ENCODE assay signal across 23 mouse cellular contexts in genomic region chr2:141441896-141442295, GRCm38 (mm10).
"Had no signal": no experiment of that assay in that cellular context is flagged by ENCODE, and none has a peak within 500 bp of the region (broad histone marks: within the 10 kb centered on the region; RNA-seq: fewer than 3 reads in every experiment).

No protein-coding gene starts in this region.

- H3K4me1 ChIP-seq: kidney, embryonic 15.5 days; limb, embryonic 10.5 days; limb, embryonic 13.5 days; liver, embryonic 12.5 days; liver, embryonic 15.5 days; lung, embryonic 15.5 days; megakaryocyte, embryonic 14.5 days; midbrain, embryonic 12.5 days; midbrain, embryonic 15.5 days had no signal

- H3K4me3 ChIP-seq: kidney, embryonic 15.5 days; limb, embryonic 10.5 days; limb, embryonic 13.5 days; liver, embryonic 12.5 days; liver, embryonic 15.5 days; lung, embryonic 15.5 days; megakaryocyte, embryonic 14.5 days; midbrain, embryonic 12.5 days; midbrain, embryonic 15.5 days; myocyte had no signal

- H3K27ac ChIP-seq: kidney, embryonic 15.5 days; limb, embryonic 10.5 days; limb, embryonic 13.5 days; liver, embryonic 12.5 days; liver, embryonic 15.5 days; lung, embryonic 15.5 days; midbrain, embryonic 12.5 days; midbrain, embryonic 15.5 days; stomach, postnatal 0 days had no signal

- DNase-seq: kidney, adult 2 months; kidney, postnatal 14 days; kidney, postnatal 4 days; liver; lung, adult 18-20 months; lung, postnatal 10 days; lung, postnatal 36 days; right cerebral cortex, adult 18-20 months; right cerebral cortex, postnatal 14 days; right cerebral cortex, postnatal 4 days; thymus, adult 2 months; thymus, postnatal 25 days had no signal

- H3K9me3 ChIP-seq: kidney, embryonic 15.5 days; limb, embryonic 10.5 days; limb, embryonic 13.5 days; liver, embryonic 12.5 days; liver, embryonic 15.5 days; lung, embryonic 15.5 days; megakaryocyte, embryonic 14.5 days; midbrain, embryonic 12.5 days; midbrain, embryonic 15.5 days had no signal

- ATAC-seq: liver, embryonic 12.5 days; midbrain, embryonic 15.5 days had no signal

- H3K27me3 ChIP-seq: kidney, embryonic 15.5 days; limb, embryonic 13.5 days; liver, embryonic 12.5 days; liver, embryonic 15.5 days; lung, embryonic 15.5 days; megakaryocyte, embryonic 14.5 days; midbrain, embryonic 12.5 days; midbrain, embryonic 15.5 days had no signal

- H3K4me2 ChIP-seq: kidney, embryonic 15.5 days; limb, embryonic 13.5 days; liver, embryonic 12.5 days; liver, embryonic 15.5 days; lung, embryonic 15.5 days; midbrain, embryonic 12.5 days; midbrain, embryonic 15.5 days had no signal

- H3K9ac ChIP-seq: kidney, embryonic 15.5 days; limb, embryonic 13.5 days; liver, embryonic 12.5 days; liver, embryonic 15.5 days; lung, embryonic 15.5 days; midbrain, embryonic 12.5 days; midbrain, embryonic 15.5 days had no signal

- H3K36me3 ChIP-seq: kidney, embryonic 15.5 days; limb, embryonic 10.5 days; limb, embryonic 13.5 days; liver, embryonic 12.5 days; liver, embryonic 15.5 days; lung, embryonic 15.5 days; midbrain, embryonic 12.5 days; midbrain, embryonic 15.5 days had no signal
